Mouse (Mus musculus) hindbrain, embryonic 12.5 days (tissue): ENCODE data around the gene Gfod1. TPM values are rescaled to one million over a fixed set of nuclear protein-coding genes. Genes with fewer than 3 reads are reported as not detected.

Source experiments
- ATAC-seq: fragments of 200-750 bp; cut with Nextera tagmentation; 2 replicates; pipeline ENCODE4 v1.8.0; 2017; ENCODE audit warnings: moderate TSS enrichment; ENCODE audit not compliant: low FRiP score
- H3K27ac ChIP-seq: fragments of 300-500 bp; sonication (generic); 2 replicates; pipeline ENCODE4 v1.5.1; 2016; ENCODE audit warnings: mild to moderate bottlenecking
- H3K27me3 ChIP-seq: fragments of 300-500 bp; sonication (generic); 2 replicates; pipeline ENCODE4 v1.6.1; 2016; ENCODE audit warnings: mild to moderate bottlenecking
- H3K36me3 ChIP-seq: fragments of 300-500 bp; sonication (generic); 2 replicates; pipeline ENCODE4 v1.6.1; 2016; ENCODE audit warnings: mild to moderate bottlenecking
- H3K4me1 ChIP-seq: fragments of 300-500 bp; sonication (generic); 2 replicates; pipeline ENCODE4 v1.6.1; 2016
- H3K4me2 ChIP-seq: fragments of 300-500 bp; sonication (generic); replicated peaks from 2 replicates; pipeline ENCODE4 v1.6.1; 2016; ENCODE audit warnings: mild to moderate bottlenecking
- H3K4me3 ChIP-seq: fragments of 300-500 bp; sonication (generic); 2 replicates; pipeline ENCODE4 v1.5.1; 2016; ENCODE audit warnings: mild to moderate bottlenecking
- H3K9ac ChIP-seq: fragments of 300-500 bp; sonication (generic); 2 replicates; pipeline ENCODE4 v1.6.1; 2016; ENCODE audit warnings: mild to moderate bottlenecking, moderate library complexity
- H3K9me3 ChIP-seq: fragments of 300-500 bp; sonication (generic); replicated peaks from 2 replicates; pipeline ENCODE4 v1.6.1; 2016; ENCODE audit warnings: mild to moderate bottlenecking
- WGBS: fragments of 180-500 bp; shearing (Covaris S2); methylation state at CpG from one replicate; pipeline ENCODE4 v1.1.7; 2016; 5-methylcytosine and 5-hydroxymethylcytosine counted together
- polyA plus RNA-seq: library from polyadenylated mRNA; unstranded; fragments of >200 nt; fragmentation: Nextera tagmentation; extraction: Ambion mirVana; gene quantifications from 2 replicates; pipeline ENCODE4 v1.2.1, GENCODE M21; 2016

Gfod1 gene
- polyA plus RNA-seq, 1 experiment from 2014 or later: 1.2 TPM

GRCm38 (mm10) chr13:43203641-43204040 lies 100.3 kb downstream of the Gfod1 start:
- Histone ChIP-seq H3K9me3 (no peaks in the 10 kb centered on the region), H3K4me1 (peaks cover under 1% of the 10 kb centered on the region; the same call in 1 of the 2 replicates), H3K27ac (no peak overlapping the region), H3K36me3 (no peaks in the 10 kb centered on the region), H3K9ac (no peak overlapping the region), H3K4me3 (no peak overlapping the region), H3K27me3 (no peaks in the 10 kb centered on the region), H3K4me2 (no peak overlapping the region)
- 70% methylated on average over 5 of the region's 5 CpGs for WGBS
- no peak for ATAC-seq

DNA sequence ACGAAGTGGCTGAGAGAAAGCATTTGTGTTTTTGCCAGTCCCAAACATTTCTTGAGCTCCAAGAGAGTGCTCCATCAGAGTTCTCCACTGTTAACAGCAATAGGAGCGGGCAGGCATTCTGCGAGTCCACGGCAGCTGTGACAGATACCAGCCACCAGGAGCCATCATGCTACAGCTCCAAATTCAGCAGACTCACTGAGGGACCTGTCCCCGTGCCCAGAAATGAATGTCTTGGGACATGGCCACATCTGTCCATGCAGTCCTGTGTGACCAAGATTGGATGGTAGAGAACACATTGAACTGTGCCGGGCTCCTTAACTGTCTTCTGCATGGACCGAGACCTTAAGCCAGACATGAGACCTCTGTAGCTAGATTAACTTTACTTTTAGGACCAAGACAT lies 100.7 kb downstream of the Gfod1 start:
- no peaks in the 10 kb centered on the region for H3K9me3 ChIP-seq
- H3K4me2 ChIP-seq: no peak overlapping the region
- H3K27ac ChIP-seq: no peak overlapping the region
- 89% methylated on average over 7 of the region's 7 CpGs for WGBS
- no peak for ATAC-seq
- H3K36me3 ChIP-seq: no peaks in the 10 kb centered on the region
- no peaks in the 10 kb centered on the region for H3K4me1 ChIP-seq
- no peaks in the 10 kb centered on the region for H3K27me3 ChIP-seq
- H3K9ac ChIP-seq: no peak overlapping the region
- H3K4me3 ChIP-seq: no peak overlapping the region

DNA sequence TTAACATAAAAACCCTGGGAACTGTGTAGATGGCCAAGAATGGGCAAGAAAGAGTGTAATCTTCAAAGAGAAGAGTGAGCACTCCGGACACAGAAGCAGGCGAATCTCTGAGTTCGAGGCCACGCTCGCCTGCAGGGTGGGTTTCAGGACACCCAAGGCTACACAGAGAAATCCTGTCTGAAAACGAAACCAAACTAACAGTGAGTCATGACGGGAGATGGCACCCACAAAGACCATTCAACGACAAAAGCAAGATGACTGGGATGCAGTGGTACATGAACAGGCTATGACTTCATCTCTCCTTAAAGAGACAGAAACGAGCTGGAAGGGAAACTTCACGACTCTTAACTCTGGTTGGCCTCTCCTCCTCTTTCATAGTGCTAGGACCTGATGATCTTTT lies 101.6 kb downstream of the Gfod1 start:
- no peaks in the 10 kb centered on the region for H3K9me3 ChIP-seq
- no peaks in the 10 kb centered on the region for H3K4me1 ChIP-seq
- WGBS: 88% methylated on average over 10 of the region's 10 CpGs
- no peak overlapping the region for H3K27ac ChIP-seq
- no peak overlapping the region for H3K4me2 ChIP-seq
- H3K36me3 ChIP-seq: no peaks in the 10 kb centered on the region
- H3K9ac ChIP-seq: no peak overlapping the region
- no peaks in the 10 kb centered on the region for H3K27me3 ChIP-seq
- no peak overlapping the region for H3K4me3 ChIP-seq
- no peak for ATAC-seq

DNA sequence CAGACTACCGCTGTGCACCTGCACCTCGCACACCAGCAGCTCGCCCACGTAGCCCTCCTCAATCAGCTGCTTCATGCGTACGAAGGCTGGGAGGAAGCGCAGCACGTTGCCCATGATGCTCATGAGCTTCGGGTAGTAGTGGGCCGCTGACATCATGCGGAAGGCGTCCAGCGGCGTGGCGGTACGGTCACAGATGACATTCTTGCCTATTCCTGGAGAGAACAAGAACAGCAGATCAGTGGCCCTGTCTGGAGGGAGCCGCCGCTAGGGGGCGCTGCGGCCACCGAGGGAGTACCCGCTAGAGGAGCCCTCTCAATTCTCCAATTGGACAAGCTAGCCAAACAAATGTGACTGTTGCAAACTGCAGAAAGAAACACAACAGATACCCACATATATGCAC lies 102.9 kb downstream of the Gfod1 start:
- Histone ChIP-seq H3K4me3 (no peak overlapping the region), H3K27me3 (no peaks in the 10 kb centered on the region), H3K36me3 (no peaks in the 10 kb centered on the region), H3K4me1 (no peaks in the 10 kb centered on the region), H3K9me3 (no peaks in the 10 kb centered on the region), H3K27ac (no peak overlapping the region), H3K4me2 (no peak overlapping the region), H3K9ac (no peak overlapping the region)
- ATAC-seq: no peak
- 44% methylated on average over 22 of the region's 22 CpGs for WGBS

- Histone ChIP-seq H3K4me1 (no peaks in the 10 kb centered on the region), H3K27me3 (no peaks in the 10 kb centered on the region), H3K9me3 (no peaks in the 10 kb centered on the region), H3K9ac (no peak overlapping the region), H3K36me3 (no peaks in the 10 kb centered on the region), H3K4me2 (no peak overlapping the region), H3K4me3 (no peak overlapping the region), H3K27ac (no peak overlapping the region)
- ATAC-seq: no peak
- 66% methylated on average over 22 of the region's 22 CpGs for WGBS
Measured at GRCm38 (mm10) chr13:43200473-43200872, 103.5 kb downstream of the Gfod1 start.

DNA sequence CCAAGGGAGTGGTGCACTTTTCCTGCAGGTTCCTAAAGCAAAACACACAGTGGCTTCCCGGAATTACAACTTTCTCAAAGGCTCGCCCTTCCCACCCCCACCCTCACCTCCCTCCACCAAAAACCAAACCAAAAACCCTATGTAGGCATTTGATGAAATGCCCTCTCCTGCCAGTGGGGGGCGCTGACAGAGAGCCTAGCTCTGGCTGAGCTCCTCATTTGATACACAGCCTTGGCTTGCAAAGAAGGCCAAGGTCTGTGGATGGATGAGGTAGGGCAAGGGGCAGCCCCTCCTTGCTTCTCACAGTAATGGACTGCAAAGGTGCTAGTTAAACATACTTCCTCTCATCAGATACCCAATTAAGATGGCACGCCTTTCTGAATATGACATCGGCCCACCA lies 104.2 kb downstream of the Gfod1 start:
- WGBS: 64% methylated on average over 5 of the region's 5 CpGs

GRCm38 (mm10) chr13:43199282-43199681 lies 104.7 kb downstream of the Gfod1 start:
- whole genome bisulfite sequencing: 86% methylated on average over 7 of the region's 7 CpGs
- no peak overlapping the region for H3K27ac ChIP-seq
- H3K9me3 ChIP-seq: no peaks in the 10 kb centered on the region
- no peak overlapping the region for H3K4me3 ChIP-seq
- no peaks in the 10 kb centered on the region for H3K27me3 ChIP-seq
- H3K36me3 ChIP-seq: no peaks in the 10 kb centered on the region
- ATAC-seq: no peak
- no peak overlapping the region for H3K4me2 ChIP-seq
- no peak overlapping the region for H3K9ac ChIP-seq
- no peaks in the 10 kb centered on the region for H3K4me1 ChIP-seq

More for the DNA sequence above, 104.2 kb downstream of the Gfod1 start:
- no peak for ATAC-seq
- Histone ChIP-seq H3K27ac (no peak overlapping the region), H3K36me3 (no peaks in the 10 kb centered on the region), H3K4me3 (no peak overlapping the region), H3K4me2 (no peak overlapping the region), H3K9me3 (no peaks in the 10 kb centered on the region), H3K9ac (no peak overlapping the region), H3K4me1 (no peaks in the 10 kb centered on the region), H3K27me3 (no peaks in the 10 kb centered on the region)

DNA sequence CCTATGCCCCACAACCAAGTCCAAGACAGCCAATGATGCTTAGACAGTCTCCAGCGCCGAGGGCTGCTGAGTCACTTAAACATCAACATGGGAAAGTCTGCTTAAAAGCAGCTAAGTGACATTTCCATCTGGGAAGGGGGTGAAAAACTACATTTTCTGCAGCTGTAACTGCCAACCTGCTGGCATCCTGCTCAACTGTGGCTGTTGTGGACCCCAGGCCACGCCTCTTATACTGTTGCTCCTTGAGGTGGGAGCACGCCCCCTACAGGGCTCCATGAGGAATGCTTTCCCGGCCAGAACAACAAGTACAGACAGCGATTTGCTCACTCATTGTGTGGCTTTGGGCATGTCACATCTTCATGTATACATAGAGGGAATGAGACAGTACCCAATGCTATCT lies 106.8 kb downstream of the Gfod1 start:
- no peaks in the 10 kb centered on the region for H3K9me3 ChIP-seq
- no peak for ATAC-seq

DNA sequence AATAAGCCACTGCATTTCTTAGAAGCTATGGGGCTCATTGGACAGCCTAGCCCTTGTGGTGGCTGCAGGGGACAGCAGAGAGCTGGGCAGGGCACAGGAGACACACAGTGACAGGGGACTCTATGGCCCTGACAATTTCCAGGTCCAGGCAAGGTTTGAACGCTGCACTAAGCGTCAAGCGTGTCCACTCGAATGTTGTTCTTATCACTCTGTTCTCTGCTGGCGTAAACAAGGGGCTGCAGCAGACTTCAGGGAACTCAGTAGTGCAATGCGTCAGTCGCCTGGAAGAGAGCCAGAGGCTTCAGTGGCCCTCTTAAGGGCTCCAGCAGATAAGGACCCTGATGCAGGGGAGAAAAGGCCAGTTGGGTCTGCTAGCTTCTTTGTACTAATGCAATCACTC lies 108.0 kb downstream of the Gfod1 start:
- no peak overlapping the region for H3K9ac ChIP-seq
- no peaks in the 10 kb centered on the region for H3K36me3 ChIP-seq
- H3K9me3 ChIP-seq: no peaks in the 10 kb centered on the region
- no peak overlapping the region for H3K4me2 ChIP-seq
- no peak overlapping the region for H3K27ac ChIP-seq
- no peak overlapping the region for H3K4me3 ChIP-seq
- H3K27me3 ChIP-seq: no peaks in the 10 kb centered on the region
- no peak for ATAC-seq
- WGBS: 79% methylated on average over 7 of the region's 7 CpGs
- no peaks in the 10 kb centered on the region for H3K4me1 ChIP-seq

More for the DNA sequence above, 106.8 kb downstream of the Gfod1 start:
- no peak overlapping the region for H3K27ac ChIP-seq
- WGBS: 60% methylated on average over 6 of the region's 6 CpGs
- no peak overlapping the region for H3K9ac ChIP-seq
- no peaks in the 10 kb centered on the region for H3K27me3 ChIP-seq
- H3K4me1 ChIP-seq: no peaks in the 10 kb centered on the region
- no peak overlapping the region for H3K4me3 ChIP-seq
- no peak overlapping the region for H3K4me2 ChIP-seq
- no peaks in the 10 kb centered on the region for H3K36me3 ChIP-seq

GRCm38 (mm10) chr13:43193932-43194331 lies 110.0 kb downstream of the Gfod1 start:
- H3K27me3 ChIP-seq: no peaks in the 10 kb centered on the region
- no peaks in the 10 kb centered on the region for H3K36me3 ChIP-seq
- no peak overlapping the region for H3K4me2 ChIP-seq
- 91% methylated on average over 8 of the region's 8 CpGs for WGBS
- H3K4me1 ChIP-seq: no peaks in the 10 kb centered on the region
- H3K27ac ChIP-seq: no peak overlapping the region
- H3K9ac ChIP-seq: no peak overlapping the region
- no peak overlapping the region for H3K4me3 ChIP-seq
- ATAC-seq: no peak
- H3K9me3 ChIP-seq: no peaks in the 10 kb centered on the region

GRCm38 (mm10) chr13:43193266-43193665 lies 110.7 kb downstream of the Gfod1 start:
- ATAC-seq: no peak

GRCm38 (mm10) chr13:43191741-43192192 lies 112.2 kb downstream of the Gfod1 start:
- H3K27ac ChIP-seq: no peak overlapping the region
- no peak for ATAC-seq
- H3K36me3 ChIP-seq: no peaks in the 10 kb centered on the region
- H3K4me3 ChIP-seq: no peak overlapping the region
- no peaks in the 10 kb centered on the region for H3K9me3 ChIP-seq
- no peaks in the 10 kb centered on the region for H3K27me3 ChIP-seq
- no peaks in the 10 kb centered on the region for H3K4me1 ChIP-seq
- H3K9ac ChIP-seq: no peak overlapping the region
- H3K4me2 ChIP-seq: peak overlapping the region; percentile 34
- whole genome bisulfite sequencing: 15% methylated on average over 14 of the region's 14 CpGs

More at GRCm38 (mm10) chr13:43193266-43193665, 110.7 kb downstream of the Gfod1 start:
- Histone ChIP-seq H3K27me3 (no peaks in the 10 kb centered on the region), H3K4me2 (no peak overlapping the region), H3K9ac (no peak overlapping the region), H3K4me1 (no peaks in the 10 kb centered on the region), H3K27ac (no peak overlapping the region), H3K36me3 (no peaks in the 10 kb centered on the region), H3K4me3 (no peak overlapping the region), H3K9me3 (no peaks in the 10 kb centered on the region)
- 76% methylated on average over 7 of the region's 7 CpGs for WGBS

GRCm38 (mm10) chr13:43191290-43191689 lies 112.7 kb downstream of the Gfod1 start:
- Histone ChIP-seq H3K4me3 (no peak overlapping the region), H3K9ac (no peak overlapping the region), H3K27ac (no peak overlapping the region), H3K27me3 (no peaks in the 10 kb centered on the region), H3K9me3 (no peaks in the 10 kb centered on the region), H3K4me1 (no peaks in the 10 kb centered on the region), H3K4me2 (no peak overlapping the region), H3K36me3 (no peaks in the 10 kb centered on the region)
- WGBS: 18% methylated on average over 1 of the region's 2 CpGs
- no peak for ATAC-seq
